Mouse (Mus musculus) ES-E14 (cell line): Measurements from ENCODE around the gene Gm9970.

Experiments
- CHD2 ChIP-seq: IDR thresholded peaks from 2 replicates; pipeline ENCODE4 v1.6.1; 2014; ENCODE audit warnings: mild to moderate bottlenecking, low read depth, low read length, inconsistent platforms
- HCFC1 ChIP-seq: IDR thresholded peaks from 2 replicates; pipeline ENCODE4 v1.6.1; 2012; ENCODE audit warnings: low read length, inconsistent platforms, borderline replicate concordance; ENCODE audit not compliant: insufficient read depth
- MAFK ChIP-seq: IDR thresholded peaks from 2 replicates; pipeline ENCODE4 v1.6.1; 2014; ENCODE audit warnings: mild to moderate bottlenecking, low read depth, low read length, inconsistent platforms; ENCODE audit not compliant: insufficient read depth
- ZC3H11A ChIP-seq: IDR thresholded peaks from 2 replicates; pipeline ENCODE4 v1.6.1; 2012; ENCODE audit warnings: low read depth, mild to moderate bottlenecking, inconsistent platforms, low read length, borderline replicate concordance
- ZNF384 ChIP-seq: IDR thresholded peaks from 2 replicates; pipeline ENCODE4 v1.6.1; 2012; ENCODE audit warnings: low read depth, low read length, inconsistent platforms

- TF ChIP-seq ZC3H11A (no peak), ZNF384 (no peak), CHD2 (no peak), MAFK (no peak), HCFC1 (no peak)
Measured at GRCm38 (mm10) chr5:31203866-31204265, 37.2 kb downstream of the Gm9970 start.
